Mouse (Mus musculus): ENCODE results near the gene 4933424G06Rik. TPM values are rescaled to one million over a fixed set of nuclear protein-coding genes. Genes with fewer than 3 reads are reported as not detected.

The 4933424G06Rik gene
- not detected in 2 replicates for polyA plus RNA-seq (2012; ENCODE audit: low replicate concordance)

DNA sequence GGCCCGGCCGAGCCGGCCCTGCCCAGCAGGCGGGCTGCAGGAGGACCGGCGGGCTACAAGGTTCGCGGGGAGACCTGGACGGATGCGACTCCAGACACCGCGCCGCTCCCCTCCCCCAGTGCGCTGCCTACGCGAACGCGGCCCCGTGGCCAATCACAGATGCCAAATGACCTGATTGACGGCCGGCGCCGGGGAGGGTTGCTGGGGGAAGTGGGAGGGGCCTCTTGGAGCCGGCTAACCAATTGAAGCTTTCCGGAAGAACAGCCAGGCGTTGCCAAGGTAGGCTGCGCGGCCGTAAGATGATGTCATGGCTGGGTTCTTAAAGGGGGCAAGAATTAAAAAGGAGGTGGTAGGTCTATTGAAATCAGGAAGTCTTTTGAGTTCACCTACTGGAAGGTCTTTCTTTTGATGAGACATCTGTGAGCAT, at the start of gene 4933424G06Rik:
Gene 4933424G06Rik, plus strand, starts transcription at position 296 of the 427 bp plus-strand sequence.

DNA sequence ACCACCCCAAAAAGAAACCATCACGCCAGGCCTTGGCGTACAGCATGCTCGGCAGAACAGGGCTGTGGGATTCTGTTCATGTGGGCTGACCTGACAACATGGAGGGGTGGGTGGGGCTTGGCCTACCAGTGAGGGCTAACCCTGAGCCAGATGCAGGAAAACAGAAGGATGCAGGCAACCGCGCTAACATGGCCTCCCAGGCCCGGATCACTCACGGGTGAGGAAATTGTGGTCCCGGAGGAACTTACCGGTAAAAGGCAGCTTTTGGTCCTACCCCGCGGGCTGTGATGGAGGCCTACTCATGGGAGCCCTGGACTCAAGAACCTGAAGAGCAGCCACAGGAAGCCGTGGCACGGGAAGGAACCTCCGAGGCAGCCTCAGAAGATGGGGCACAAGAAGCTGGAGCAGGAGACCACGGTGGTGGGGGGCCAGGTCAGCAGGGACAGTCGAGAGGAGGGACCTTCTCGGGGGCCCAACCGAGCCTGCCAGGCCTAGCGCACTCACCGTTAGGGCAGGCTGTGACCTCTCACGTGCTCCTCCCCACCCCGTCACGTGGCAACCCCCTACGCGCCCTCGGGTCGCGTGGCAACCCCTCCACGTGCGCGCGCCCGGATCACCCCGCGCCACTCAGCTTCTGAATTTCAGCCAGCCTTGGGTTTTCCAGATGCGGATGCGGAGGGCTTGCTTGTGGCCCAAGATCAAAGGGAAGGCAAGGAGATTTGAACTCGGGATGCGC, 27.2 kb upstream of the 4933424G06Rik start, which contains the start of gene Fam178b:
Gene Fam178b, minus strand, starts transcription at position 564 of the 736 bp plus-strand sequence.

DNA sequence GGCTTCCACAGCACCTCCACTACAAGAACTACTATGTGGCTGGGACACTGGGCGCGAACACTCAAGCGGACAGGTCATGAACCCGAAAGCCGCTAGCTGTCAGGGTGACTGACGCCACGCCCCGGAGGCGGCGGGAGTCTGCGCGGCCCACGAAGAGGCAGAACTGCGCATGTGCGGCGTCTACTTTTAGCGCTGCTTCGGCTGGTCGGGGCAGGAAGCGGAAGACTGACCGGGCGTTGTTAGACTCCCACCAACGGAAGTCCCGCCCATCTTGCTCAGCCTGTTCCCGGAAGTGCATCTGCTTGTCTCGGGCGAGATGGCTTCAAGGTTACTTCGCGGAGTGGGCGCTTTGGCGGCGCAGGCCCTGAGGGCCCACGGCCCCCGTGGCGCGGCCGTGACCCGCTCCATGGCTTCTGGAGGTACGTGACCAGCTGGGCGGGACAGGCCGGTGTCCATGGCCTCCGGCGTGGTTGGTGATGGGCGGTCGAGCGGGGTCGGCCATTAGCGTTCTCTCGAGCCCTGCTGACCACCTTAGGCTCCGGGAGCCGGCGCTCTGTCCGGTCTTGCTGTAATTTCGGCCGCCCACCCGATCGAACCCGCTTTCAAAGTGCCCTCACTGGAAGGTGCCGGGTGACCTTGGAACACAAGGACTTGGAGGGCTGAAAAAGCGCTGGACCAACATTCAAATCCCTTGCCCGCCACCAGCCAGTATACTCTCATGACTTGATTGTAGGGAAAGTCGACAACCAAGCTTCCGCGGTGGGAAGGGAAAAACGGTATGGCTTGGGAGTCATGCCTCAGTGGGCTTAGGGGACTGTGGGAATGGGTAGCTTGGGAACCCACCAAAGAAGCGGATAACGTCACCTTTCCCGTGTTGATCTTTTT, 18.4 kb upstream of the 4933424G06Rik start, which contains the start of gene Cox5b:
Gene Cox5b, plus strand, starts transcription at position 179 of the 885 bp plus-strand sequence.

DNA sequence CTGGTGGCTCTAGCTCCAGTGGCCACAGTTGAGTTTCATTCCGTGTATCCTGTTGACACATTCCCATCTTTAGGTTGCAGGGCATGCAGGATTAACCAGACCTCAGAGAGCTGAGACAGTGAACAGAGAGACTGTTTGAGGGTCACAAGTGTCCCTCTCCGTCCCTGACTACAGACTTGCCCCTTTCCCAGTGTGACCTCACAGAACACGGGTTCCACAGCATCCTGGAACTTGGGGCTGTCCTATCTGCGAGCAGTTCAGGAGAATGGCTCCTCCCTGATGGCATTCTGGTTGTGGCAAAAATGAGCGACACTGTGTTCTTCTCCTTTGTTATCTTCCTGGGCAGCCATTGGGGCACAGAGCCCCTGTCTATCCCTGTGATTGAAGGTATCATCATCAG, 4.4 kb downstream of the 4933424G06Rik start, which contains the start of gene Actr1b:
Gene Actr1b, minus strand, starts transcription at position 112 of the 400 bp plus-strand sequence.

DNA sequence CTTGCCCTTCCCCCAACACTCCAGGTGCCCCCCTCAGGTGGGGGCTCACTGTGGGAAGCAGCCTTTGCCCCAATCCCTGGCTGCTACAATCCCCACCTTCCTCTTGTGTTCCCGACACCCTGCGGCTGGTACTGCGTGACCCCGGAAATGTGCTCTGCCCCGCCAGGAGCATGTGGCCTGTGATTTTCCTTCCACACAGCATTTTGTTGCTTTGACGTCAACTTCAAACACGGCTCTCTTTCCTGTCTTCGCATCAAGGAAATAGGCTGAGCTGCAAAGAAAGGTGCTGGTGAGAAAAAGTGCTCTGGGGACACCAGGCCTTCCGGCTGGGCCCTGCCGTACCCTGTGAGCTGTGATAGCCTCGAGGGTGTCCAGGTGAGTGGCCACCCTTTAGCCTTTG, 51.6 kb downstream of the 4933424G06Rik start, which contains the start of gene Zap70:
Gene Zap70, plus strand, starts transcription at position 231 of the 400 bp plus-strand sequence.

Other genes with a start within 250 kb of the 4933424G06Rik start
- 0.69 and 1.3 TPM in 2 replicates for gene Cnnm4, start 238.5 kb upstream of the 4933424G06Rik start, polyA plus RNA-seq (2012; ENCODE audit: low replicate concordance)
- gene Cnnm3, start 198.3 kb upstream of the 4933424G06Rik start, polyA plus RNA-seq (2012; ENCODE audit: low replicate concordance): 17.9 and 18.7 TPM in 2 replicates
- gene Ankrd23, start 173.3 kb upstream of the 4933424G06Rik start, polyA plus RNA-seq (2012; ENCODE audit: low replicate concordance): 7.4 and 13.1 TPM in 2 replicates
- not detected in 2 replicates for gene Gm42417, start 170.7 kb upstream of the 4933424G06Rik start, polyA plus RNA-seq (2012; ENCODE audit: low replicate concordance)
- 4.4 and 8.5 TPM in 2 replicates for gene Ankrd39, start 162.7 kb upstream of the 4933424G06Rik start, polyA plus RNA-seq (2012; ENCODE audit: low replicate concordance)
- gene Sema4c, start 151.8 kb upstream of the 4933424G06Rik start, polyA plus RNA-seq (2012; ENCODE audit: low replicate concordance): 0.53 and 4.0 TPM in 2 replicates
- 1.3 TPM in 1 of 2 replicates, not detected in the other for gene Fam178b, start 27.0 kb upstream of the 4933424G06Rik start, polyA plus RNA-seq (2012; ENCODE audit: low replicate concordance)
- gene Cox5b, start 18.7 kb upstream of the 4933424G06Rik start, polyA plus RNA-seq (2012; ENCODE audit: low replicate concordance): 890 and 1,069 TPM in 2 replicates
- gene Actr1b, start 4.3 kb downstream of the 4933424G06Rik start, polyA plus RNA-seq (2012; ENCODE audit: low replicate concordance): 41.9 and 49.7 TPM in 2 replicates
- 12.6 and 14.5 TPM in 2 replicates for gene Zap70, start 51.6 kb downstream of the 4933424G06Rik start, polyA plus RNA-seq (2012; ENCODE audit: low replicate concordance)
- 69.3 and 126 TPM in 2 replicates for gene Tmem131, start 233.5 kb downstream of the 4933424G06Rik start, polyA plus RNA-seq (2012; ENCODE audit: low replicate concordance)